Mouse (Mus musculus): ENCODE data around the gene Map3k9. TPM values are rescaled to one million over a fixed set of nuclear protein-coding genes. Genes with fewer than 3 reads are reported as not detected.

Gene Map3k9
- polyA plus RNA-seq, 1 experiment, result 4.8 TPM

DNA sequence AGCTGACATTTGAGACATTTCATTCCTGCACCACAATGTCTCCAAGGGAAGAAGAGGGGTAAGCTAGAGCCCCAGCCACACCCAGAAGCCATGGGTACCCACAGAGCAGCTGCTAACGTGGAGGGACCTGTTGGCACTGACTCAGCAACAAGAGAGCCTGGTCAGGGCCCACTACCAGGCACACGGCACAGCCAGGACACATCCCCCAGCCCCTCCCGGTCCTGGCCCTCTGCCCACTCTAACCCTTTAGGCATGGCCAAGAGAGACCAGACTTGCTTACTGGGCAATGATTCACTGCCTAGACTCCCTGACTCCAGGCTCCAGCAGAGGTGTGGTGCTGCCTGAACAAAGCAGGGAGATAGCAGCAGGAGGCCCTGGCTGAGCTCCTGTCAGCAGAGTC lies 32.1 kb downstream of the Map3k9 start:
- H3K27ac ChIP-seq (ENCODE audit: insufficient read depth, low read depth, low read length), result no peak overlapping the region
- no peaks in the 10 kb centered on the region for H3K36me3 ChIP-seq (ENCODE audit: control insufficient read depth, insufficient read depth, low read length)
- 43% methylated on average over 3 of the region's 3 CpGs for WGBS
- no peak for TF ChIP-seq CTCF (IDR thresholded peaks at IDR 0.05; ENCODE audit: extremely low read depth, insufficient read length, insufficient replicate concordance, low read depth, low read length)
- TF ChIP-seq POLR2A (IDR thresholded peaks at IDR 0.05; ENCODE audit: low read depth, low read length), result no peak
- H3K4me3 ChIP-seq (ENCODE audit: low read depth, low read length), result no peak overlapping the region
- peaks cover 11% of the 10 kb centered on the region for H3K4me1 ChIP-seq (ENCODE audit: control insufficient read depth, insufficient read depth, insufficient read length, low read length)
- H3K27me3 ChIP-seq (ENCODE audit: control insufficient read depth, insufficient read depth, low read length), result no peaks in the 10 kb centered on the region

DNA sequence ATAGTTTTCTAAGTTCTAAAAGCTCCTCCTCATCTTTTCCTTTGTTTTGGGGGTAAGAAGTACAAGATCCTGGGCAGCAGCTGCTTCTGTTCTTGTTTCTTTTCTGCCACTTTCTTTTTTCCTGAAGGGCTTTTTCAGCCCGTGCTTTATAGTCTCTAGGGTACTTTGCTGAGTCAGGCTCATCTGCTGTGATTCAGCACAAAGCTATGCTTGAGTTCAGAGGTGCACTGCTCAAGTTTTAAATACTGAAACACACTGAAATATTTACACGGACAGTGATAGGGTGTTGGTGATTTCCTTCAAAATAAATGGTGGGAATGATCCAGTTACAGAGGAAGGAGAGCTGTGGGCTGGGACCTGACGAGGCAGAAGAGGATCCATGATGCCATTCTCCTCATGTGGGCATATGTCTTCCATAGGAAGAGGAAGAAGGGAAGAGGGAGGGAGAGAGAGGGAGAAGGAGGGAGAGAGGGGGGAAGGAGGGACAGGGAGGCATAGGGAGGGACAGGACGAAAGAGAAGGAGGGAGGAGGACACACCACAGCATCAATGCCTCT lies 32.9 kb downstream of the Map3k9 start:
- H3K4me1 ChIP-seq (ENCODE audit: control insufficient read depth, insufficient read depth, insufficient read length, low read length), result peaks cover 11% of the 10 kb centered on the region
- peaks cover 7% of the 10 kb centered on the region for H3K36me3 ChIP-seq (ENCODE audit: control insufficient read depth, insufficient read depth, low read length)
- no peak overlapping the region for H3K4me3 ChIP-seq (ENCODE audit: low read depth, low read length)
- TF ChIP-seq CTCF (IDR thresholded peaks at IDR 0.05; ENCODE audit: extremely low read depth, insufficient read length, insufficient replicate concordance, low read depth, low read length), result no peak
- TF ChIP-seq POLR2A (IDR thresholded peaks at IDR 0.05; ENCODE audit: low read depth, low read length), result no peak
- H3K27me3 ChIP-seq (ENCODE audit: control insufficient read depth, insufficient read depth, low read length), result no peaks in the 10 kb centered on the region
- WGBS, result 48% methylated on average over 4 of the region's 4 CpGs
- no peak overlapping the region for H3K27ac ChIP-seq (ENCODE audit: insufficient read depth, low read depth, low read length)

DNA sequence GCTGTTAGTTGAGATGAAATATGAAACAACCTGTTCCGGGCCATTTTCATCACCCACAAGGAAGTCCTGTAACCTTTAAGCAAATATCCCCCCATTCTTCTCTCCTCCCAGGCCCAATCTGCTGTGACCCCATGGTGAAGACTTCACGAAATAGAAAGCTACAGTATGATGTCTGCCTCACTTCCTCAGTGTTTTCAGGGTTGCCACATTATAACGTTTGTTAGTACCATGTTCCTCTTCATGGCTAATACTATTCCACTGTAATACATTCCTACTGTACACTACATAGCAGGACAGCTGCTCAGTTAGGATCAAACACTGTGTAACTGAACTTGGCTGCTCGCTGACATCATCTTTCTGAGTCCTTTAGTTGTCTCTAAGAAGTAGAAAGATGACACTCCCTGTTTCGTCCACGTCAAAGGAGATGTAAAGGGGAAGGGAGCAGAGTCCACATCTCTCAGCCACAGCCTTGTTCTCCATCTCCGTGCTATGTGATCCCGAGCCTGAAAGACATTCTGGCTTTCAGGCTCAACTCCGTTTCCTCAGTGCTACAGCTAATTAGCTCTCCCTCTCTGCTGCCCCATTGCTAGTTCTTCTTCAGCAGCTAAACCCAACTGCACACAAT lies 34.5 kb downstream of the Map3k9 start:
- TF ChIP-seq CTCF (IDR thresholded peaks at IDR 0.05; ENCODE audit: extremely low read depth, insufficient read length, insufficient replicate concordance, low read depth, low read length), result no peak
- TF ChIP-seq POLR2A (IDR thresholded peaks at IDR 0.05; ENCODE audit: low read depth, low read length), result no peak
- peaks cover 11% of the 10 kb centered on the region for H3K36me3 ChIP-seq (ENCODE audit: control insufficient read depth, insufficient read depth, low read length)
- H3K27me3 ChIP-seq (ENCODE audit: control insufficient read depth, insufficient read depth, low read length), result no peaks in the 10 kb centered on the region
- H3K4me3 ChIP-seq (ENCODE audit: low read depth, low read length), result no peak overlapping the region
- H3K27ac ChIP-seq (ENCODE audit: insufficient read depth, low read depth, low read length), result no peak overlapping the region
- 60% methylated on average over 9 of the region's 9 CpGs for WGBS
- H3K4me1 ChIP-seq (ENCODE audit: control insufficient read depth, insufficient read depth, insufficient read length, low read length), result peaks cover 11% of the 10 kb centered on the region

DNA sequence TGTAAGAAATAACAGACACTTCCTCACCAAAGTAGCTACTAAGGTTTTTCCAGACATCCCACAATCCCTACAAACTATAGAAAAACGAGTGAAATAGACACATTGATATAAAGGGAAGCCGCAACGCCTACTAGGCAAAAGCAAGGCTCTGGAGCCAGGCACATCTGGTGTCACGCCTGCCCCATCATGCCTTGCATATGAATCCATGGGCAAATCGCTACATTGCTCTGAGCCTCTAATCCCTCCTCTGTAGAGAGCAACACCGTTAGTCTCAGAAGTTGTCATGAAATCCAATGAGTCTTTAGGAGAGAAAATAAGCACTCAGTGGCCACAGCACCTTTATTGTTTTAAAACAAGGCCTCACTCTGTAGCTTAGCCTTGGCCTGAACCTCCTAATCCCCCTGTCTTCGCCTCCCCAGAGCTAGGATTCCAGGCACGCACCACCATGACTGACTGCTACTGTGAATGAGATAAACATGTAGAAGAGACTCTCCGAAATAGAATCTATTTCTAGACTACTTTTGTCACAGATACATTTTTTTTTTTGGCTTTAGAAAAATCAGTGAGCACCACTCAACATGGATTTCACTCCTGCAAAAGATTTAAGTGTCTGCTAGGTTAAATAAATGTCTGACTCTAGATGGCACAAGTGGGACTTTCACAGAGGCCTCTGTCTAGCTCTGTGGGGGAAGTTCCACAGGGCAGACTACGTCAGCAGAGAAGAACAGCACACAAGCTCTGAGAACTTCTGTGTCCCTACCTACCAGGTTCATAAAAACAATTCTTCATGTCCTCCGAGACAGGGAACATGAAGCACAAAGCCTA lies 45.5 kb downstream of the Map3k9 start:
- Histone ChIP-seq H3K36me3 (ENCODE audit: control insufficient read depth, insufficient read depth, low read length) (peaks cover 26% of the 10 kb centered on the region), H3K4me1 (ENCODE audit: control insufficient read depth, insufficient read depth, insufficient read length, low read length) (no peaks in the 10 kb centered on the region), H3K27ac (ENCODE audit: insufficient read depth, low read depth, low read length) (no peak overlapping the region), H3K4me3 (ENCODE audit: low read depth, low read length) (no peak overlapping the region), H3K27me3 (ENCODE audit: control insufficient read depth, insufficient read depth, low read length) (no peaks in the 10 kb centered on the region)
- WGBS, result 85% methylated on average over 11 of the region's 11 CpGs
- TF ChIP-seq POLR2A (IDR thresholded peaks at IDR 0.05; ENCODE audit: low read depth, low read length) (no peak), CTCF (IDR thresholded peaks at IDR 0.05; ENCODE audit: extremely low read depth, insufficient read length, insufficient replicate concordance, low read depth, low read length) (no peak)

DNA sequence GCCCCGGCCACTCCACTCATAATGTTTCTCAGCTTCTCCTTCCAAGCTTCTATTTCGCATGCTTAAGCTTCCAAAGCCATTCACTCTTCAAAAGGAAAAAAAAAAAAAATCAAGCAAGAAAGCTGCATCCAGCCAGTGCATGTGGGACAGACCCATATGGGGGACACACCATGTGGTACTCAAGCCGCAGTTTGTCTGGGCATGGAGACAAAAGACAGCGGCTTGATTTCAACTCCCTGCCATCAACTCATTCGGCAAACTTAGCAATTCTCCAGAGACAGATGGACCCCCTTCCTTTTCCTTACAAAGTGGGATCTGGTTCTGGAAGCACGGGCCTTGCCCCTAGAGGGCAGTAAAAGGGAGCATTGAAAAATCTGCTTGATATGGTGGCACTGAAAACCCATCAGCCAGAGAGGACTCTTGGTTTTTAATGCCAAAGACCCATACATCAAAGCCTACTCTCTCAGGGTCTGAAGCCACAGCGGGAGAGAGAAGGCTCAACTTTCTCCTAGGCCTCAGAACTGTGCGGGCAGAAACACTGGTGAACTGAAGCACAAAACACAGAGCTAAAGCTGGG lies 54.6 kb downstream of the Map3k9 start:
- TF ChIP-seq POLR2A (IDR thresholded peaks at IDR 0.05; ENCODE audit: low read depth, low read length) (no peak), CTCF (IDR thresholded peaks at IDR 0.05; ENCODE audit: extremely low read depth, insufficient read length, insufficient replicate concordance, low read depth, low read length) (no peak)
- H3K4me1 ChIP-seq (ENCODE audit: control insufficient read depth, insufficient read depth, insufficient read length, low read length), result no peaks in the 10 kb centered on the region
- no peak overlapping the region for H3K4me3 ChIP-seq (ENCODE audit: low read depth, low read length)
- H3K36me3 ChIP-seq (ENCODE audit: control insufficient read depth, insufficient read depth, low read length), result peaks cover 32% of the 10 kb centered on the region
- H3K27me3 ChIP-seq (ENCODE audit: control insufficient read depth, insufficient read depth, low read length), result no peaks in the 10 kb centered on the region
- 88% methylated on average over 8 of the region's 8 CpGs for WGBS
- no peak overlapping the region for H3K27ac ChIP-seq (ENCODE audit: insufficient read depth, low read depth, low read length)

DNA sequence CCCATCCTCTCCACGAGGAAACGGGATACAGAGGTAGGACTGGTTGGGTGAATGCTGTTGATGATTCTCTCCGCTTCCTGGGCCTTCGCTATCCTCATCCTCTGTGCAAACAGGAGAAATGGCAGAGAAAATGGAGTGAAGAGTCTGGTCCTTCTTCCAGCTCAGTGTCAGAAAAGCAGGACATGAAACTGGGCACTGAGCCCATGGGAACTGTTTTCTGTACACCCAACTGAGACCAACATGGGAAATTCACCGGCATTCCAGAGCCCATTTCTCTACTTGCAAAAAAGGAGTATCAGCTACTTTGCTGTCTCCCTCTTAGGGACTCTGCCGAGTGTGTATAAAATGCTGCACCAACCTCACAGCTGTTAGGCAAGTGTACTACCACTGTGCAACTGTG lies 56.2 kb downstream of the Map3k9 start:
- Histone ChIP-seq H3K27me3 (ENCODE audit: control insufficient read depth, insufficient read depth, low read length) (no peaks in the 10 kb centered on the region), H3K36me3 (ENCODE audit: control insufficient read depth, insufficient read depth, low read length) (peaks cover 25% of the 10 kb centered on the region), H3K4me1 (ENCODE audit: control insufficient read depth, insufficient read depth, insufficient read length, low read length) (no peaks in the 10 kb centered on the region), H3K4me3 (ENCODE audit: low read depth, low read length) (no peak overlapping the region), H3K27ac (ENCODE audit: insufficient read depth, low read depth, low read length) (no peak overlapping the region)
- WGBS, result 92% methylated on average over 6 of the region's 6 CpGs
- TF ChIP-seq POLR2A (IDR thresholded peaks at IDR 0.05; ENCODE audit: low read depth, low read length) (no peak), CTCF (IDR thresholded peaks at IDR 0.05; ENCODE audit: extremely low read depth, insufficient read length, insufficient replicate concordance, low read depth, low read length) (no peak)

DNA sequence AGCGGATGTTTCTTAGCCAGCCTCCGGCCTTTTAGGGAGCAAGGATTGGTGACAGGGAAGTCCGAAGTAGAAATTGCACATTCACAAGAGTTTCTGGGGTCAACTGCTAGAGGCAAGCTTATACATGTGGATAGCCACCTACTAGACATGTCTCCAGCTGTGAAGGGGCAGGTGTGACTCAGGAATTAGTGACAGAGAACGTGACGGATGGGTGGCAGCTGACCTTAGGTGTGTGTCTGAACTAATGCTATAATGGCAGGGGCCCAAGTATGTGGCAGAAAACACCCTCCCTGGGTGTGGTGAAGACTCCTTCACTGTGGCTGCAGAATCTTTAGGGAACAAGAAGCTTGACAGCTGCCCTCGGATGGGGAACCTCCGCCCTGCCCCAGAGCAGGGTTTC lies 57.6 kb downstream of the Map3k9 start:
- Histone ChIP-seq H3K27ac (ENCODE audit: insufficient read depth, low read depth, low read length) (no peak overlapping the region), H3K36me3 (ENCODE audit: control insufficient read depth, insufficient read depth, low read length) (peaks cover 22% of the 10 kb centered on the region), H3K27me3 (ENCODE audit: control insufficient read depth, insufficient read depth, low read length) (no peaks in the 10 kb centered on the region), H3K4me1 (ENCODE audit: control insufficient read depth, insufficient read depth, insufficient read length, low read length) (no peaks in the 10 kb centered on the region), H3K4me3 (ENCODE audit: low read depth, low read length) (no peak overlapping the region)
- no peak for TF ChIP-seq POLR2A (IDR thresholded peaks at IDR 0.05; ENCODE audit: low read depth, low read length)
- no peak for TF ChIP-seq CTCF (IDR thresholded peaks at IDR 0.05; ENCODE audit: extremely low read depth, insufficient read length, insufficient replicate concordance, low read depth, low read length)
- WGBS, result 87% methylated on average over 7 of the region's 7 CpGs
